26 mouse cellular contexts compared by ENCODE assay signal in the genomic region with DNA sequence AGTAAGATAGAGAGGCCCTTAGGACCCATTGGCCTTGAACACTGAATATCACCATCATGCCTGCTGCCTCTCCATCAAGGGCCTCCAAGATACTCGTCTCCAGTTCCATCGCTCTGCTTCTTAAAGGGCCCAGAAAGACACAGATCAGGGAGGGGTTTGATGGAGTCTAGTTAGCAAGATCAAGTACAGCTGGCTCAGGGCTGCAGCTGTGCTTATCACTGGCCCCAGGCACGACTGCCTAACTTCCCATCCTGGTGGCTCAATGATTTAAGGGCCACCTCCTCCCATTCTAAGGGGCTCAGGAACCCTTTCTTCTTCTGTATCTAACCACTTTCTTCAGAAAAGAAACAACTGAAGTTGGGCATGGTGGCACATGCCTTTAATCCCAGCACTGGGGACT. TPM values are rescaled to one million over a fixed set of nuclear protein-coding genes. Genes with fewer than 3 reads are reported as not detected.
A peak's percentile ranks its signal among the peaks of the same experiment; 100 is the strongest.
DNase-seq lines count a peak whose midpoint lies in the region; ATAC-seq lines count a peak whose summit lies in the region.
"Had no signal": no experiment of that assay in that cellular context is flagged by ENCODE, and none has a peak within 500 bp of the region (broad histone marks: within the 10 kb centered on the region; RNA-seq: fewer than 3 reads in every experiment).

No protein-coding gene starts in this region.

- WGBS in embryonic facial prominence, embryonic 14.5 days, result 83% methylated on average over 3 of the region's 3 CpGs
- 85% methylated on average over 3 of the region's 3 CpGs for WGBS in embryonic facial prominence, embryonic 10.5 days
- WGBS in liver, embryonic 12.5 days (ENCODE audit: insufficient replicate concordance), result 11% methylated on average over 3 of the region's 3 CpGs
- WGBS in hindbrain, embryonic 11.5 days, result 79% methylated on average over 3 of the region's 3 CpGs

- no peak overlapping the region for H3K27ac ChIP-seq in embryonic facial prominence, embryonic 14.5 days (replicated peaks; ENCODE audit: low read depth, low read length)
- H3K27ac ChIP-seq in embryonic facial prominence, embryonic 10.5 days (replicated peaks), result no peak overlapping the region
- peak overlapping the region; percentile 83 for H3K27ac ChIP-seq in liver, embryonic 12.5 days
- no peak overlapping the region for H3K27ac ChIP-seq in hindbrain, embryonic 11.5 days (ENCODE audit: low read depth, low read length)
- H3K27ac ChIP-seq: embryonic facial prominence, embryonic 15.5 days; heart, adult 2 months; heart, embryonic 13.5 days; hindbrain, embryonic 13.5 days; kidney, postnatal 0 days; midbrain, embryonic 12.5 days had no signal

- H3K9ac ChIP-seq in embryonic facial prominence, embryonic 14.5 days (ENCODE audit: low read depth, low read length), result 0 out of 2 replicates have a peak overlapping the region, but pooled peaks have one; percentile 11
- H3K9ac ChIP-seq in liver, embryonic 12.5 days, result peak overlapping the region; percentile 43
- H3K9ac ChIP-seq in hindbrain, embryonic 11.5 days (ENCODE audit: low read depth, low read length), result no peak overlapping the region
- H3K9ac ChIP-seq: embryonic facial prominence, embryonic 15.5 days; heart, embryonic 13.5 days; hindbrain, embryonic 13.5 days; midbrain, embryonic 12.5 days had no signal

- H3K4me3 ChIP-seq in embryonic facial prominence, embryonic 14.5 days (ENCODE audit: low read depth, low read length), result no peak overlapping the region
- H3K4me3 ChIP-seq in embryonic facial prominence, embryonic 10.5 days, result no peak overlapping the region
- H3K4me3 ChIP-seq in liver, embryonic 12.5 days, result no peak overlapping the region
- H3K4me3 ChIP-seq in hindbrain, embryonic 11.5 days (ENCODE audit: low read depth, low read length), result no peak overlapping the region
- H3K4me3 ChIP-seq: embryonic facial prominence, embryonic 15.5 days; heart, adult 2 months; heart, embryonic 13.5 days; hindbrain, embryonic 13.5 days; midbrain, embryonic 12.5 days had no signal

- no peaks in the 10 kb centered on the region for H3K4me1 ChIP-seq in embryonic facial prominence, embryonic 14.5 days (ENCODE audit: control insufficient read depth, insufficient read depth, low read length)
- no peaks in the 10 kb centered on the region for H3K4me1 ChIP-seq in embryonic facial prominence, embryonic 10.5 days
- H3K4me1 ChIP-seq in liver, embryonic 12.5 days, result peaks cover 33% of the 10 kb centered on the region
- H3K4me1 ChIP-seq in hindbrain, embryonic 11.5 days (replicated peaks; ENCODE audit: control insufficient read depth, insufficient read depth, low read length), result no peaks in the 10 kb centered on the region
- H3K4me1 ChIP-seq: embryonic facial prominence, embryonic 15.5 days; heart, embryonic 13.5 days; hindbrain, embryonic 13.5 days; midbrain, embryonic 12.5 days had no signal

- H3K36me3 ChIP-seq in embryonic facial prominence, embryonic 14.5 days (ENCODE audit: control insufficient read depth, insufficient read depth, low read length), result peaks cover 10% of the 10 kb centered on the region; the same call in 1 of the 2 replicates
- peaks cover 41% of the 10 kb centered on the region for H3K36me3 ChIP-seq in embryonic facial prominence, embryonic 10.5 days (replicated peaks)
- H3K36me3 ChIP-seq in liver, embryonic 12.5 days, result no peaks in the 10 kb centered on the region
- H3K36me3 ChIP-seq in hindbrain, embryonic 11.5 days (ENCODE audit: control insufficient read depth, insufficient read depth, low read length), result peaks cover 4% of the 10 kb centered on the region; the same call in 1 of the 2 replicates
- H3K36me3 ChIP-seq: heart, embryonic 13.5 days had no signal

- H3K9me3 ChIP-seq in embryonic facial prominence, embryonic 14.5 days (ENCODE audit: control insufficient read depth, low read length), result no peaks in the 10 kb centered on the region
- H3K9me3 ChIP-seq in embryonic facial prominence, embryonic 10.5 days, result no peaks in the 10 kb centered on the region
- H3K9me3 ChIP-seq in liver, embryonic 12.5 days (replicated peaks), result no peaks in the 10 kb centered on the region
- no peaks in the 10 kb centered on the region for H3K9me3 ChIP-seq in hindbrain, embryonic 11.5 days (ENCODE audit: control insufficient read depth, low read length)
- H3K9me3 ChIP-seq: embryonic facial prominence, embryonic 15.5 days; heart, embryonic 13.5 days; hindbrain, embryonic 13.5 days; midbrain, embryonic 12.5 days had no signal

- H3K4me2 ChIP-seq in embryonic facial prominence, embryonic 14.5 days (ENCODE audit: low read depth, low read length), result no peak overlapping the region
- peak overlapping the region; percentile 50 for H3K4me2 ChIP-seq in liver, embryonic 12.5 days
- no peak overlapping the region for H3K4me2 ChIP-seq in hindbrain, embryonic 11.5 days (replicated peaks; ENCODE audit: low read depth, low read length)
- H3K4me2 ChIP-seq: embryonic facial prominence, embryonic 15.5 days; heart, embryonic 13.5 days; hindbrain, embryonic 13.5 days; midbrain, embryonic 12.5 days had no signal

- no peaks in the 10 kb centered on the region for H3K27me3 ChIP-seq in embryonic facial prominence, embryonic 14.5 days (replicated peaks; ENCODE audit: control insufficient read depth, insufficient read depth, low read length)
- no peaks in the 10 kb centered on the region for H3K27me3 ChIP-seq in embryonic facial prominence, embryonic 10.5 days (replicated peaks; ENCODE audit: low read depth, poor library complexity, severe bottlenecking)
- H3K27me3 ChIP-seq in liver, embryonic 12.5 days (replicated peaks), result peaks cover 13% of the 10 kb centered on the region
- no peaks in the 10 kb centered on the region for H3K27me3 ChIP-seq in hindbrain, embryonic 11.5 days (ENCODE audit: control insufficient read depth, insufficient read depth, low read length)
- H3K27me3 ChIP-seq: embryonic facial prominence, embryonic 15.5 days; hindbrain, embryonic 13.5 days; midbrain, embryonic 12.5 days; Patski had no signal

- DNase-seq in embryonic facial prominence, embryonic 14.5 days (ENCODE audit: low spot score), result no peak
- no peak for DNase-seq in embryonic facial prominence, embryonic 10.5 days (ENCODE audit: low spot score)
- no peak for DNase-seq in natural killer cell, adult 2 months (ENCODE audit: low spot score in 2 of 2)
- no peak for DNase-seq in kidney, adult 9 months
- DNase-seq in hindbrain, embryonic 11.5 days (ENCODE audit: low spot score), result no peak
- DNase-seq: adrenal gland, postnatal 36 days; cerebellum, adult 11-12 months; cerebellum, postnatal 14 days; gastrocnemius, postnatal 25 days; heart, adult 2 months; heart, postnatal 14 days; kidney, adult 18-20 months; lung, adult 18-20 months; lung, postnatal 10 days; thymus, adult 2 months had no signal

- no peak for ATAC-seq in embryonic facial prominence, embryonic 14.5 days (ENCODE audit: low read depth)
- ATAC-seq in common myeloid progenitor, adult 5-6 weeks (replicated peaks; ENCODE audit: low read depth, poor library complexity, severe bottlenecking), result peak; percentile 68; the same call in 1 of the 2 replicates
- peak; percentile 95 for ATAC-seq in liver, embryonic 12.5 days
- ATAC-seq in megakaryocyte progenitor cell, adult 5-6 weeks (replicated peaks; ENCODE audit: poor library complexity), result peak; percentile 93
- no peak for ATAC-seq in hindbrain, embryonic 11.5 days (ENCODE audit: low FRiP score)
- ATAC-seq: inflammation-experienced regulatory T-cells, adult 6 months; Patski had no signal

RNA-seq across cellular contexts. Expression of a gene that starts 13.3 kb away (rescaled TPM):
- 8.6 and 11.6 TPM in 2 replicates for polyA plus RNA-seq in embryonic facial prominence, embryonic 14.5 days (2014; fragmentation: Nextera tagmentation; extraction: Ambion mirVana)
- polyA plus RNA-seq in embryonic facial prominence, embryonic 10.5 days (2016; fragmentation: Nextera tagmentation; extraction: Ambion mirVana), result 10.3 and 13.3 TPM in 2 replicates
- 9.2 and 9.6 TPM in 2 replicates for total RNA-seq in common myeloid progenitor, adult 5-6 weeks (2017)
- 13.9 and 15.9 TPM in 2 replicates for polyA plus RNA-seq in liver, embryonic 12.5 days (2016; fragmentation: Nextera tagmentation; extraction: Ambion mirVana)
- 6.8 TPM in 2 replicates for total RNA-seq in megakaryocyte progenitor cell, adult 5-6 weeks (2015)
- total RNA-seq in megakaryocyte progenitor cell, adult 5-6 weeks (2017), result 3.6 and 6.8 TPM in 2 replicates
- polyA plus RNA-seq in hindbrain, embryonic 11.5 days (2014; fragmentation: Nextera tagmentation; extraction: Ambion mirVana), result 14.1 and 16.3 TPM in 2 replicates

RNA-seq across cellular contexts. Expression of a gene that starts 14.1 kb away (rescaled TPM):
- polyA plus RNA-seq in embryonic facial prominence, embryonic 14.5 days (2014; fragmentation: Nextera tagmentation; extraction: Ambion mirVana), result 21.4 TPM in 2 replicates
- 5.0 and 6.7 TPM in 2 replicates for polyA plus RNA-seq in embryonic facial prominence, embryonic 10.5 days (2016; fragmentation: Nextera tagmentation; extraction: Ambion mirVana)
- total RNA-seq in common myeloid progenitor, adult 5-6 weeks (2017), result 0.37 TPM in 1 of 2 replicates, not detected in the other
- 0.79 and 0.82 TPM in 2 replicates for polyA plus RNA-seq in liver, embryonic 12.5 days (2016; fragmentation: Nextera tagmentation; extraction: Ambion mirVana)
- total RNA-seq in megakaryocyte progenitor cell, adult 5-6 weeks (2015), result 0.20 TPM in 1 of 2 replicates, not detected in the other
- not detected in 2 replicates for total RNA-seq in megakaryocyte progenitor cell, adult 5-6 weeks (2017)
- polyA plus RNA-seq in hindbrain, embryonic 11.5 days (2014; fragmentation: Nextera tagmentation; extraction: Ambion mirVana), result 1.4 and 3.2 TPM in 2 replicates
- total RNA-seq: neutrophil, adult 5-6 weeks had no signal

RNA-seq across cellular contexts. Expression of a gene that starts 14.6 kb away (rescaled TPM):
- polyA plus RNA-seq in embryonic facial prominence, embryonic 14.5 days (2014; fragmentation: Nextera tagmentation; extraction: Ambion mirVana), result 4.2 and 5.6 TPM in 2 replicates
- polyA plus RNA-seq in embryonic facial prominence, embryonic 10.5 days (2016; fragmentation: Nextera tagmentation; extraction: Ambion mirVana), result 5.8 and 6.1 TPM in 2 replicates
- total RNA-seq in common myeloid progenitor, adult 5-6 weeks (2017), result 3.8 and 4.8 TPM in 2 replicates
- polyA plus RNA-seq in liver, embryonic 12.5 days (2016; fragmentation: Nextera tagmentation; extraction: Ambion mirVana), result 1.6 and 1.8 TPM in 2 replicates
- 0.59 and 0.88 TPM in 2 replicates for total RNA-seq in megakaryocyte progenitor cell, adult 5-6 weeks (2015)
- total RNA-seq in megakaryocyte progenitor cell, adult 5-6 weeks (2017), result 2.2 and 3.2 TPM in 2 replicates
- 8.1 and 11.6 TPM in 2 replicates for polyA plus RNA-seq in hindbrain, embryonic 11.5 days (2014; fragmentation: Nextera tagmentation; extraction: Ambion mirVana)

RNA-seq across cellular contexts. Expression of a gene that starts 36.3 kb away (rescaled TPM):
- 78.8 and 95.0 TPM in 2 replicates for polyA plus RNA-seq in embryonic facial prominence, embryonic 14.5 days (2014; fragmentation: Nextera tagmentation; extraction: Ambion mirVana)
- polyA plus RNA-seq in embryonic facial prominence, embryonic 10.5 days (2016; fragmentation: Nextera tagmentation; extraction: Ambion mirVana), result 194 and 203 TPM in 2 replicates
- 34.8 and 40.8 TPM in 2 replicates for total RNA-seq in common myeloid progenitor, adult 5-6 weeks (2017)
- polyA plus RNA-seq in liver, embryonic 12.5 days (2016; fragmentation: Nextera tagmentation; extraction: Ambion mirVana), result 76.7 and 83.3 TPM in 2 replicates
- total RNA-seq in megakaryocyte progenitor cell, adult 5-6 weeks (2015), result 29.5 and 31.6 TPM in 2 replicates
- total RNA-seq in megakaryocyte progenitor cell, adult 5-6 weeks (2017), result 46.3 and 47.9 TPM in 2 replicates
- polyA plus RNA-seq in hindbrain, embryonic 11.5 days (2014; fragmentation: Nextera tagmentation; extraction: Ambion mirVana), result 125 and 155 TPM in 2 replicates

RNA-seq across cellular contexts. Expression of a gene that starts 36.9 kb away (rescaled TPM):
- polyA plus RNA-seq in embryonic facial prominence, embryonic 14.5 days (2014; fragmentation: Nextera tagmentation; extraction: Ambion mirVana), result 44.1 and 50.4 TPM in 2 replicates
- 26.9 and 28.0 TPM in 2 replicates for polyA plus RNA-seq in embryonic facial prominence, embryonic 10.5 days (2016; fragmentation: Nextera tagmentation; extraction: Ambion mirVana)
- 4.7 and 11.5 TPM in 2 replicates for total RNA-seq in common myeloid progenitor, adult 5-6 weeks (2017)
- polyA plus RNA-seq in liver, embryonic 12.5 days (2016; fragmentation: Nextera tagmentation; extraction: Ambion mirVana), result 13.1 and 17.8 TPM in 2 replicates
- total RNA-seq in megakaryocyte progenitor cell, adult 5-6 weeks (2015), result 2.0 and 6.8 TPM in 2 replicates
- 2.9 and 11.5 TPM in 2 replicates for total RNA-seq in megakaryocyte progenitor cell, adult 5-6 weeks (2017)
- polyA plus RNA-seq in hindbrain, embryonic 11.5 days (2014; fragmentation: Nextera tagmentation; extraction: Ambion mirVana), result 38.5 and 40.9 TPM in 2 replicates

Comparison
In these comparisons a context has a peak if more than half of its experiments do, and no peak if none do; other contexts are left out.
1. ATAC-seq: peak in common myeloid progenitor, adult 5-6 weeks (single experiment), liver, embryonic 12.5 days (single experiment) and megakaryocyte progenitor cell, adult 5-6 weeks (single experiment); none in embryonic facial prominence, embryonic 14.5 days (single experiment) and hindbrain, embryonic 11.5 days (single experiment).